Mouse (Mus musculus) liver, postnatal 0 days (tissue): ENCODE data around the gene Wdr86. TPM values are rescaled to one million over a fixed set of nuclear protein-coding genes. Genes with fewer than 3 reads are reported as not detected.

Source experiments
- ATAC-seq: fragments of 200-750 bp; cut with Nextera tagmentation; 2 replicates; pipeline ENCODE4 v1.8.0; 2017; ENCODE audit warnings: mild to moderate bottlenecking, moderate library complexity
- DNase-seq: peaks from one replicate; pipeline ENCODE4 v3.0.0-alpha.2; 2016
- H3K27ac ChIP-seq: fragments of 300-500 bp; sonication (generic); 2 replicates; pipeline ENCODE4 v1.5.1; 2014; ENCODE audit warnings: antibody characterized with exemption, moderate library complexity, mild to moderate bottlenecking, low read depth
- H3K27me3 ChIP-seq: fragments of 300-500 bp; sonication (generic); 2 replicates; pipeline ENCODE4 v1.6.1; 2014; ENCODE audit warnings: low read length, control low read depth, mixed read lengths; ENCODE audit not compliant: insufficient read depth
- H3K36me3 ChIP-seq: fragments of 300-500 bp; sonication (generic); replicated peaks from 2 replicates; pipeline ENCODE4 v1.6.1; 2014; ENCODE audit warnings: mild to moderate bottlenecking, control low read depth, low read length, moderate library complexity, mixed read lengths; ENCODE audit not compliant: insufficient read depth
- H3K4me1 ChIP-seq: fragments of 300-500 bp; sonication (generic); 2 replicates; pipeline ENCODE4 v1.6.1; 2014; ENCODE audit warnings: antibody characterized with exemption, mild to moderate bottlenecking, control low read depth; ENCODE audit not compliant: insufficient read depth
- H3K4me2 ChIP-seq: fragments of 300-500 bp; sonication (generic); 2 replicates; pipeline ENCODE4 v1.6.1; 2014; ENCODE audit warnings: low read depth, mild to moderate bottlenecking, low read length, moderate library complexity, mixed read lengths
- H3K4me3 ChIP-seq: fragments of 300-500 bp; sonication (generic); 2 replicates; pipeline ENCODE4 v1.5.1; 2014; ENCODE audit warnings: low read depth, low read length
- H3K9ac ChIP-seq: fragments of 300-500 bp; sonication (generic); replicated peaks from 2 replicates; pipeline ENCODE4 v1.6.1; 2014; ENCODE audit warnings: mild to moderate bottlenecking, moderate library complexity
- H3K9me3 ChIP-seq: fragments of 300-500 bp; sonication (generic); 2 replicates; pipeline ENCODE4 v1.6.1; 2016; ENCODE audit warnings: mild to moderate bottlenecking, control low read depth, low read length, mixed read lengths
- CTCF ChIP-seq: sonication (generic); IDR thresholded peaks from 2 replicates; pipeline ENCODE4 v1.5.1; 2016; ENCODE audit warnings: antibody characterized with exemption, low read depth
- EP300 ChIP-seq: IDR thresholded peaks from 2 replicates; pipeline ENCODE4 v1.6.1; 2016; ENCODE audit warnings: antibody characterized with exemption, low read depth, mild to moderate bottlenecking
- WGBS: fragments of 180-500 bp; shearing (Covaris S2); extraction: QIAGEN DNeasy Blood & Tissue Kit; methylation state at CpG from one replicate; pipeline ENCODE4 v1.1.7; 2014; ENCODE audit not compliant: insufficient replicate concordance; 5-methylcytosine and 5-hydroxymethylcytosine counted together
- polyA plus RNA-seq: library from polyadenylated mRNA; unstranded; fragments of >200 nt; fragmentation: Nextera tagmentation; extraction: Ambion mirVana; gene quantifications from 2 replicates; pipeline ENCODE4 v1.2.1, GENCODE M21; 2015

The Wdr86 gene
- polyA plus RNA-seq, 1 experiment from 2014 or later = 1.4 TPM

GRCm38 (mm10) chr5:24747533-24747932 lies 17.0 kb upstream of the Wdr86 start:
- H3K4me1 ChIP-seq = peaks cover 14% of the 10 kb centered on the region
- DNase-seq (no peak), ATAC-seq (no peak)
- no peaks in the 10 kb centered on the region for H3K9me3 ChIP-seq
- H3K4me3 ChIP-seq = no peak overlapping the region
- no peak for TF ChIP-seq CTCF
- TF ChIP-seq EP300 = no peak
- 28% methylated on average over 6 of the region's 6 CpGs for WGBS
- no peak overlapping the region for H3K9ac ChIP-seq
- H3K27ac ChIP-seq = no peak overlapping the region
- H3K4me2 ChIP-seq = no peak overlapping the region
- no peaks in the 10 kb centered on the region for H3K27me3 ChIP-seq
- H3K36me3 ChIP-seq = no peaks in the 10 kb centered on the region

- H3K9me3 ChIP-seq = no peaks in the 10 kb centered on the region
- no peak overlapping the region for H3K9ac ChIP-seq
- H3K4me1 ChIP-seq = no peaks in the 10 kb centered on the region
- H3K4me3 ChIP-seq = no peak overlapping the region
- no peak for ATAC-seq
- DNase-seq = no peak
- 85% methylated on average over 10 of the region's 10 CpGs for WGBS
- no peak overlapping the region for H3K27ac ChIP-seq
- H3K36me3 ChIP-seq = no peaks in the 10 kb centered on the region
- TF ChIP-seq CTCF = no peak
- no peak for TF ChIP-seq EP300
- H3K27me3 ChIP-seq = no peaks in the 10 kb centered on the region
- H3K4me2 ChIP-seq = no peak overlapping the region
These were observed 13.4 kb upstream of the Wdr86 start for GRCm38 (mm10) chr5:24743956-24744355.

- TF ChIP-seq EP300 (no peak), CTCF (no peak)
- H3K27ac ChIP-seq = no peak overlapping the region
- no peak overlapping the region for H3K9ac ChIP-seq
- no peak for ATAC-seq
- H3K9me3 ChIP-seq = no peaks in the 10 kb centered on the region
- no peaks in the 10 kb centered on the region for H3K27me3 ChIP-seq
- no peaks in the 10 kb centered on the region for H3K4me1 ChIP-seq
- H3K4me3 ChIP-seq = no peak overlapping the region
- no peak for DNase-seq
- WGBS = 79% methylated on average over 15 of the region's 15 CpGs
- no peak overlapping the region for H3K4me2 ChIP-seq
- no peaks in the 10 kb centered on the region for H3K36me3 ChIP-seq
These were observed 10.8 kb upstream of the Wdr86 start for GRCm38 (mm10) chr5:24741172-24741885.

GRCm38 (mm10) chr5:24739141-24739753 lies 8.7 kb upstream of the Wdr86 start:
- H3K4me2 ChIP-seq = peak overlapping the region; percentile 40
- no peak overlapping the region for H3K4me3 ChIP-seq
- DNase-seq (peak; percentile 68), ATAC-seq (peak; percentile 31; the same call in 1 of the 2 replicates)
- H3K36me3 ChIP-seq = no peaks in the 10 kb centered on the region
- peak overlapping the region; percentile 48 for H3K27ac ChIP-seq
- TF ChIP-seq CTCF = no peak
- no peak for TF ChIP-seq EP300
- H3K27me3 ChIP-seq = no peaks in the 10 kb centered on the region
- no peaks in the 10 kb centered on the region for H3K4me1 ChIP-seq
- 18% methylated on average over 15 of the region's 15 CpGs for WGBS
- no peak overlapping the region for H3K9ac ChIP-seq
- H3K9me3 ChIP-seq = no peaks in the 10 kb centered on the region

- Histone ChIP-seq H3K27ac (no peak overlapping the region), H3K4me3 (no peak overlapping the region), H3K9me3 (no peaks in the 10 kb centered on the region), H3K4me2 (no peak overlapping the region), H3K4me1 (no peaks in the 10 kb centered on the region), H3K36me3 (no peaks in the 10 kb centered on the region), H3K27me3 (no peaks in the 10 kb centered on the region), H3K9ac (no peak overlapping the region)
- TF ChIP-seq CTCF = no peak
- TF ChIP-seq EP300 = no peak
- ATAC-seq (no peak), DNase-seq (no peak)
- WGBS = 68% methylated on average over 1 of the region's 1 CpGs
These were observed 8.0 kb upstream of the Wdr86 start for GRCm38 (mm10) chr5:24738517-24738916.

GRCm38 (mm10) chr5:24737595-24737994 lies 7.1 kb upstream of the Wdr86 start:
- ATAC-seq = no peak
- Histone ChIP-seq H3K27ac (no peak overlapping the region), H3K36me3 (no peaks in the 10 kb centered on the region), H3K9ac (no peak overlapping the region), H3K4me2 (no peak overlapping the region), H3K27me3 (no peaks in the 10 kb centered on the region), H3K4me3 (no peak overlapping the region), H3K4me1 (no peaks in the 10 kb centered on the region), H3K9me3 (no peaks in the 10 kb centered on the region)
- TF ChIP-seq CTCF (no peak), EP300 (no peak)
- 85% methylated on average over 10 of the region's 10 CpGs for WGBS
- no peak for DNase-seq
